Mouse (Mus musculus): ENCODE data around the gene Cntnap5a.

DNA sequence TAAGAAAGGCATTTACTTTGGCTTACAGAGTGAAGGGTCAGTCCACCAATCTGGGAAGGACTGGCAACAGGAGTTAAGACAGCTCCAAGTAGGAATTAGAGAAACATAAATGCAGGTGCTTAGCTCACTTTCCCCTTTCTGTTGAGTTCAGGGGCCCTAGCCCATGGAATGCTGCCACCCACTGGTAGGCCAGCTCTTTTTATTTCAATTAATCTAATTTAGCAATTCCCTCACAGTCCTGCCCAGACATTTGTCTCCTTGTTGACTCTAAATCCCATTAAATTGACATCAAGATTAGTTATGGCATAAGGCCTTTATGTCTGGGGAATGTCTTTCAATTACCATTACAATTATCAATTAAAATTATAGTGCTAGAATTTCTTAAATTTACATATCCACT lies 628.7 kb downstream of the Cntnap5a start:
- TF ChIP-seq CTCF (IDR thresholded peaks at IDR 0.05; ENCODE audit: extremely low read depth, insufficient read depth, low read length) (peak; percentile 27; the same call in 1 of the 2 replicates), POLR2A (IDR thresholded peaks at IDR 0.05; ENCODE audit: extremely low read depth, insufficient read depth, low read length) (no peak)
